Mouse (Mus musculus) lung, postnatal 10 days (tissue): ENCODE results near the gene Gm5767.

Experiments used
- DNase-seq: peaks from one replicate; pipeline ENCODE4 v3.0.0; 2021

Gene Gm5767

DNA sequence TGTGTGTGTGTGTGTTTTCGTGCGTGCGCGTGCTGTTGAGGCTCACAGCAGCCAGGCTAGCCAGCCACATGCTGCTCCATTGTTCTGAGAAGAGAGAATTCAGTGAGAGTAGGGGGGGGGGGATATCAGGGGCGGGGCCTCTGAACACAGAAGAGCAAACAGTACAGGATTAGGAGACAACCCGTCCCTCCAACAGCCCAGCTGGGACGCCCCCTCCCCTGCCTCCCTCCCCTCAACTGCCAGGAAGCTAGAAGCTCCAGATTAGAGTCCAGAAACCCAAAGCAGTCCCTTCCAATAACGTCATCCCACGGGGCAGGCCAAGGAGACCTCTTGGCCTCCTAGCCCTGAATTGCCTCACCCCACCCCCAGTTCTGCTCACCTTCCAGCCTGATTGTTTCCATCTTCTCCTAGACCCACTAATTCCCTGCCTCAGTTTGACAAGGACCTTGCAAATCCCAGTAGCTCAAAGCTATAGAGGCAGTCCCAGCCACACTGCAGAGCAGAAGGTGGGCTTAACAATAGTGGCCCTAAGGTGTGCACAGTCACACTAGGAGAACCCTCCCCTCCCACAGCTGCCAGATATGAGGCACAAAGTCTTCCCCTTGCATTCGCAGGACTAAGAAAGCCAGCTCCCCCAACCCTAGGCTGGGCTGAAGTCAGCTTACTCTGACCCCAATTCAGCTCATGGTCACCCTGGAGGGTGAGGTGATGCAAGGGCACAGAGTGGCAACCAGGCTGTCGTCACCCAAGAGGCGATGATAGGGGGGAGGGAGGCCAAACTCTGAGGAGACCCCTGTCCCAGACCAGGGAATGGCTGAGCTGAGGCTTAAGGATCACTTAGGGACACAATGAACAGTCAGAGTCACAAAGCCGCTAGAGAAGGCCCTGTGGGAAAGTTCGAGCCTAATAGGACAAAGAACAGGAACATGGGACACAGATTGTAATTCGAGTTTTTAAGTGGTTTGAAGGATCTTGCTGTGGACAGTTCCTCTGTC lies 10.2 kb upstream of the Gm5767 start:
- peak; percentile 46 for DNase-seq

DNA sequence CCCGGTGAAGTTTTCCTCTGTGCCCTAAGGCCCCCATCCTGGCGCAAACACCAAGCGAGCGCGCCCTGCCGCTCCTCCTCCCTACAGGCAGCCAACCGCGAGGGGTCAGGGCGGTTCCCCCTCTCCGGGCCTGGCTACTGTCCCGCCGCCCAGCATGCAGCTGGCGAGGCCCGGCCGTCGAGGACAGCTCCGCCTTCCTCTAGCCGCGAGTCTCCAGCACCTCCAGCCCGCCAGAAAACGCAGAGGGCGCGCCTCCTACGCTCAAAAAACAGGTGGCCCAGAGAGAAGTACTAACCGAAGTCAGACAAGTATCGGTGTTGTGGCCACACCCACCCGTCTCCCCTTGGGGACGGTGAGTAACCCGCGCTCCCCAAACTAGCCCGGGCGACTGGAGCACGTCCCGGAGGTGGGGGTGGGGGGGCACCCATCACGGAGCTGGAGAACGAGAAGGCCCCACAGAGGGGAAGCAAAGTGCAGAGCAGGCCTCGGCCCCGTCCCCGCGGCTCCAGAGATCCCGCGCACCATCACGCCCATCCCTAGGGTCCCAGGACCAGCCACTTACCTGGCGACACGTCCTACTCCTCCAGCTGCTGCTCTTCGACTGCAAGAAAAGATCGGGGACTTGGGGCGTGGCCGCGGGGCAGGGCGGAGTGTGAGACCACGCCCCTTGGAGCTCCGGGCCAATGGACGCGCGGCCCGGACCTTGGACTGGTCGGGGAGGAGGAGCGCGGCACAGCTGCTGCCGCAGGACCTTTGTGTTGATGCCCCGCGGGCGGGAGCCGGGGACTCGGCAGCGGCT lies 8.8 kb upstream of the Gm5767 start, which contains the start of gene Carhsp1:
Gene Carhsp1, minus strand, starts transcription at position 605 of the 799 bp plus-strand sequence.
- DNase-seq, result peak; percentile 96

DNA sequence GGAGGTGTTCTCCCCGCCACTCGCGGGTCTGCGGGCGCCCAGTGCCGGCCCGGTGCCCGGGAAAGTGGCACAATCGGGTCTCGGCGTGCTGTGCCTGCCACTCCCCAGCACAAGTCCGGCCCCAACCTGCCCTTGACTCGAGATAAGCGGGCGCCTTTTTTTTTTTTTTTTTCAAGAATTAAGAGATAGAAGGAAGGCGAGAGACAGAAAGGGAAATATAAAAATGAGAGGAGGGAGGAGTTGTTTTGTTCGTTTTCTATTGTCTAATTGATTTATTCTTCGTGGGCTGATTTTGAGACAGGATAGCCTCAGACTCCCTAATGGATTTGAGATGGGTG lies 8.3 kb upstream of the Gm5767 start:
- no peak for DNase-seq

DNA sequence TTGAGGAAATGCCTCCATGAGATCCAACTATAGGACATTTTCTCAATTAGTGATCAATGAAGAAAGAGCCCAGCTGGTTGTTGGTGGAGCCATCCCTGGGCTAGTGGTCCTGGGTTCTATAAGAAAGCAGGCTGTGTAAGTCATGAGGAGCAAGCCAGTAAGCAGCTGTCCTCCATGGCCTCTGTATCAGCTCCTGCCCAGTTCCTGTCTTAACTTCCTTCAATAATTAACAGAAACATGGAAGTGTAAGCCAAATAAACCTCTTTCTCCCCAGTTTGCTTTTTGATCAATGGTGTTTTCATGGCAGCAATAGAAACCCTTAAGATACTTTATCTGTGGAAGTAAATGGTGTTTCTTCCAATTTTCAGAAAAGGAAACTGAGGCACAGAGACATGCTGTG lies 7.8 kb upstream of the Gm5767 start:
- DNase-seq, result no peak

DNA sequence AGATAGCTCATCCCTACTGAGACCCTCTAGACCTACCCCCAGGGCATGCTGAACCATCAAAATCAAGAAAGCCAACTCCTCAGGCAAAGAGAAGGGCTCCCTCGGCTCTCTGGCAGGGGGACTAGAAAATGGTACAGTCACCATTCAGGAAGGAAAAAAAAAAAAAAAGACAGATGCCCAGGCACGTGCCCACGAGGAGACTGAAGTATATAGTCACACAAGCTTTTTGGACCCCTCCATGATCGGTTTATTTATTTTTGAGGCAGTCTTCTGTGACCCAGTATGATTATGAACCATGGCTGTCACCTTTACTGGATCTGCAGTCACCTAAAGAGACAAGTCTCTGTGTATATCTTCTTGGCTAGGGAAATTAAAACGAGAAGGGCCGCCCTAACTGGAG lies 7.2 kb upstream of the Gm5767 start:
- DNase-seq, result no peak

DNA sequence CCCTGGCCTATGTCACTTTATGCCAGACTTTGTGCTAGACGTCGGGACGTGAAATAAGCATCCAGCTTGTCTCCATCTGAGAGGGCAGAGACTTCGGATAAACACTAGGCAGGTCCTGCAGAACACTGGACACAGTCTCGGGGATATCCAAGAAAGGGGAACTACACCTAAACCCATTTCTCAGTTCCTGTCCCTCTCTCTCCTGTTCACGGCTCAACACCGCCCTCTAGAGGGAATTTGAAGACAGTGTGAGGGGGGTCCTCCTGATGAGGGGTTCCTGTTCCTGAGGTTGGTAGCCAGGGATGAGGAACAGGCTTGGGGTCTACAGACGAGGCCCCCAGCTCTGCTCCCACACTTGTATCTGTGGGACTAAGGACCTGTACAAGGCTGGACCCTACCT lies 6.4 kb upstream of the Gm5767 start:
- DNase-seq, result peak; percentile 79

DNA sequence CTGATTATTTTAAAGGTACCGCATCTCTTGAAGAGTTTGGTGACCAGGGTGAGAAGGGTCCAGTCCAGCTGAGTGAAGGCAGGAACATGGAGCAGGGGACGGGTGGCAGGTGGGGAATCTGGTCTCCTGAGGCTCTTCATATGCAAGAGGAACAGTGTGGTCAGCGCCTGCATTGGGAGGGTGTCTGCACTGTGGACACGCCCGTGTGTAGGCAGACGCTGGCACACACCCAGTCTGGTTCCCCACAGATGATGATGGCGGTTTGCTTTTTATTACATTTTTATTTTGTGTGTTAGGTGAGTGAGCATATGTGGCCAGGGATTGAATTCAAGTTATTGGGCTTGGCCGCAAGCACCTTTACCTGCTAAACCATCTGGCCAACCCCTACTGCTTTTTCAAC lies 5.0 kb upstream of the Gm5767 start:
- no peak for DNase-seq

DNA sequence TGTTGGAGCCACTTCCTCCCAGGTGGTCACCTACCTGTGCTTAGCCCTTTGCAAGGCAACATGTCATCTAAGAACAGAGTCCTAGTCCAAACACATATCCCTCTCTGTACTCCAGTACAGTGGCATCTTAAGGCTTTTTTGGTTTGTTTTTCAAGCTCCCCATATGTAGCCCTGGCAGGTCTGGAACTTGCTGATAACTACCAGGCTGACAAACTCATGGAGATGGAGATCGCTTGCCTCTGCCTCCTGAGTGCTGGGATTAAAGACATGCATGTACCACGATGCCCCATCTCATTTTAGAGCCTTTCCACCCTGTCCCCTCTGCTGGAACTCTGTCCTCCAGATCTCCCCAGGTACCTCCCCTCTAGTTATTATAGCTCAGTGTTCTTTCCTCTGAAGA lies 4.3 kb upstream of the Gm5767 start:
- no peak for DNase-seq

DNA sequence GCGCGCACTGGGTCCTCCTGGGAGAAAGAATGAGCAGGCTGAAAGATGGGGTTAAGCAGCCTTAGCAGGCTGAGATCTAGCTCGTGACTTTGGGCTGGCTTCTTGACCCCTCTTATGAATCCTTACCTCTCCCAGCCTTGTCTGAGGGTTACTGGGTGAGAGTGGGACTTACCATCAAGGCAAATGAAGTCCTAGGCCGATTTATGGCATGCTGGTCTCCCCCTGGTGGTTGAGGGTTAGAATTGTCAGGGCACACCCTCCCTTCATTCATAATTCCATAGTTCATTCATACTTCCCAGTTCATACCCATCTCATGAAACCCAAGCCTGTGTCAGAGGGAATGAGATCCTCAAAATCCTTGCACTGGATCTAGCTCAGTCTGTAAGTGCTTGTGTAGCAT lies 3.8 kb upstream of the Gm5767 start:
- peak; percentile 74 for DNase-seq

DNA sequence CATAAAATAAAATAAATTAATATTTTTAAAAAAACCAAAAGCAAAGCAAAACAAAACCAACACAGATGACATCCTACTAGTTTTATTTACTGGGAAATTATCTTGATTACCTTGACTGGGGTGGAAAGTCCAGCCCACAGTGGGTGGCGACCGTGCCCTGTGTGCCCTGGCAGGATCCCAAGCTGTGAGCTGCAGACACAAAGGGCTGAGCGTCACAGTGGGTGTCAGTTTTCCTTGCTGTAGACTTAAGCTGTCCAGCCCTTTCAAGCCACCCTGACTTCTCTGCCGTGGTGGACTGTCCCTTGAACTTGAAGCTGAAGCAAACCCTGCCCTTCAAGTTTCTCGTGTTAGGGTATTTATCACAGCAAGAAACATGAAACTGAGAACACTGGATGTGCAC lies 2.5 kb upstream of the Gm5767 start:
- peak; percentile 27 for DNase-seq

DNA sequence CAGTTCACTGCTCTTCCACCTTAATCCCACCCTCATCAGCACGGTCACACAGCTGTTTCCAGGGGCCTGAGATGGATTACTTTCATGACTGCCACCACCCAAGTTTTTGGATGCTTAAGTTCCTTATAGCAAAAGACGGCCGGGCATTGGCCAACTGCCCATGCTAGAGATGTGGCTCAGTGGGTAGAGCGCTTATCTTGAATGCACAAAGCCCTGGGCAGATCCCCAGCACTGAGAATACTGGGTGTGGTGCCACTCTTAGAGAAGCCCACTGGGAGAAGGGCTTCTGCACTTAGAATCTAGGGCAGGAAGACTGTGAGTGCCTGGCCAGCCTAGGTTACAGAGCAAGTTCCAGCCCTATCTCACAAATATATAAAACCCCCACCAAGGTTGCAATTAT lies 1.9 kb upstream of the Gm5767 start:
- no peak for DNase-seq

DNA sequence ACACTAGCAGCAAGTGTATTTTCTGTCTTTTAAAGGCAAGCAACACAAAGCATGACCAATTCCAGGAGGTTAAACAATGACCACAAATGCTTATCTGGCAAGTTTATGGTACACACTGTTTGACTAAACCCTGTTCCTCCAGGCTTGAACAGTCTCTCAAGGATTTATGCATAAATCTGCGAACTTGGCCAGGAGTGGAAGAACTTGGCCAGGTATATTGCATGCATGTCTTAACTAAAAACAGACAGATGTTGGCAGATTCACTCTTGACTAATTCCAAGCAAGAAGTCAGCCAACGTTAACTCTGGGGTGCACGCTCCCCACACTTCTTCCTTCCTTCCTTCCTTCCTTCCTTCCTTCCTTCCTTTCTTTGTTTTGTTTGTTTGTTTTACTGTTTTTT lies 790 bp upstream of the Gm5767 start:
- no peak for DNase-seq

DNA sequence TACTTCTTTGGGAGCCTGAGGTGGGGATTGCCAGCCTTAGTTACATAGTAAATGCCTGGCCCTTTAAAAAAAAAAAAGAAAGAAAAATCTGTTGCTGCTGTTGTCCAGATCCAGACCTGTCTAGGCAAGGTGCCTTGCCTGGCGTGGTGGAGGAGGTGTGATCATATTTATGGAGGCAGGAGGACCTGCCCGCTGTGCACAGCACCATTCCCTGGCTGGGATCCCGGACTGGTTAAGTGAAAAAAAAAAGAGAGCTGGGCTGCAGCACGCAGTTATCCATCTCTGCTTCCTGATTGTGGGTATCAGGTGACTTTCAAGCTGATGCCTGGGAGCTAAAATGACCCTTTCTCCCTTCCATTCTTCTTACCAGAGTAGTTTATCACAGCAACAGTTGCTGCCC lies 4.5 kb downstream of the Gm5767 start:
- no peak for DNase-seq

DNA sequence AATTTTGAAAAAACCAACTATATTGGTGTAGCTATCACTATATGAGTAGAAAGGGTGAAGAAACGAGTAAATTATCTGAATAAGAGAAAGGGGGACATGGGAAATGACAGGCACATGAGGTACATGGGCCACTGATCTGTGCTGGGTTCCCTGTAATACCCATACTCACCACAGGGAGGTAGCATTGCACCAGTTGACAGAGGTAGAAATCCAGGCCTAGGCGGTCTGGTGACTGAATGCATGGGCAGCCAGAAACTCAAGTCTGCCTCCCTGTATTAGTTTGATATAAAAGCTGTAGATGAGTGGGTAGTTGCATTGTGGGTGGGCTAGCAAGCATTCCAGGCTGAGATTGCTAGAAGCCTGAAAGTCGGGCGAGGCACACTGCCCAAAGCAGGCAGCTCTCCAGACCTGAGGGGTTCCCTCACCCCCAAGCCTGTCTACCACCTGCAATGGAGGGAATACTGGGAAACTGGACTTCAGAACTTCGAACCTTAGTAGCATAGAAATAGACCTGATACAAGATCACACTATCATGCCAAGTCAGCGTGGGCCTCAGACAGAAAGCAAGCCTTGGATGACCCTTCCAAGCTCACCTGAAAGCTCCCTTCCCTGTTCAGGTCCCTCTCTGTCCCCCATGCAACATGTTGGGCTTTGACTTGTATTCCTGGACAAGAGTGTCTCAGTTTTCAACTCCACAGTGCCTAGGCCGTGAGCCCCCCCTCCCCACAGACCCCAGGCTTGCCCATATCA lies 5.7 kb downstream of the Gm5767 start:
- DNase-seq, result peak; percentile 86

DNA sequence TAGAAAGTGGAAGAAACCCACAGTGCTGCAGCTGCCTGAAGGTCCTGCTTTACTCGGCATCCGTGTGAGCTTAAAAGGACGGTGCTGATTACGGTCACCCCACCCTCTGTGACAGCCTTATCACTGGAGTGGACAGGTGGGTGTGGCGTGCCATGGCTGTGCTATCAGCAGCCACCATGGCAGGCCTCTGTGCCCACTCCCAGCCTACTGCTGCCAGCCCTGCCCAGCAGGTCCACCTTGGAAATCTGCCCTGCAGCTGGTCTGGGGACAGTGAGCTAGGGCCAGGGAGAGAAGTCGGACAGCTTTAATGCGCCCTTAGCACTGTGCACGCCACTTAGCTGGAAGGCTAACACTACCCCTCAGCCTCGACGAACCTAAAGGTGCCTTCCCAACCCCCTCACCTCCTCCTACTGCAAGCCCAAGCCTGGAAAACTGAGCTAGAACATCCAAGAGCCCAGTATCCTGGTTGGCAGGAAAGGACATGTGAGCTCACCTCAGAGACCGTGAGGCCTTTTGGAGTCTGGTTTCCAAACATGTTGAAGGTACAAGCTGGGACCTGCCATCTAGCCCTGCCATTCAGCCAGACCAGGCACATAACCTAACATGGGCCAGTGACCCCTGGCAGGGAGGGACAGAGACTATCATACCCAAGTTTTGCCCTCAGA lies 6.4 kb downstream of the Gm5767 start:
- no peak for DNase-seq

DNA sequence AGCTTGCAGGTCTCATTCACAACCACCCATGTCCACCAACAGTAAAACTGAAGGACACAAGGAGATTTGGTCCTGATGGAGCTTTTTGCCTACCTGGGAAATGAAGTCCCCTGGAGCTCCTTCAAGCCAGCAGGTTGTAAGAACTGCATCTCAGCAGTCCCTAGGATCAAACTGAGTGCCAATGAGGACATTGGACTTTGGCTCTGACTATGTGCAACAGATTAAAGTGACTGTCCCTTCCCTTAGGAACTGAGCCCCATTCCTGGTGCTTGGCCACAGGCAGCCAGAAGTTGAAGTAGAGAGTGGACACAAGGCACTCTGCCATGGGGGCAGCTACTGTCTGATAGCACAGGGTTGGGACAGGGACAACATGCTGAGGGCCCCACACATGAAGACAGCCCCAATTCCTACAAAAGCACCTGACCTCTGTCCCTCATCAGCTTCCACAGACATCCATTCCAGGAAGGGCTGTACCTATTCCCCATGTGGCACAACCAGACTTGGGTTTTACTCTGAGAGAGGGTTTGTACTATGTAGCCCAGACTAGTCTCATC lies 7.1 kb downstream of the Gm5767 start:
- DNase-seq, result no peak

DNA sequence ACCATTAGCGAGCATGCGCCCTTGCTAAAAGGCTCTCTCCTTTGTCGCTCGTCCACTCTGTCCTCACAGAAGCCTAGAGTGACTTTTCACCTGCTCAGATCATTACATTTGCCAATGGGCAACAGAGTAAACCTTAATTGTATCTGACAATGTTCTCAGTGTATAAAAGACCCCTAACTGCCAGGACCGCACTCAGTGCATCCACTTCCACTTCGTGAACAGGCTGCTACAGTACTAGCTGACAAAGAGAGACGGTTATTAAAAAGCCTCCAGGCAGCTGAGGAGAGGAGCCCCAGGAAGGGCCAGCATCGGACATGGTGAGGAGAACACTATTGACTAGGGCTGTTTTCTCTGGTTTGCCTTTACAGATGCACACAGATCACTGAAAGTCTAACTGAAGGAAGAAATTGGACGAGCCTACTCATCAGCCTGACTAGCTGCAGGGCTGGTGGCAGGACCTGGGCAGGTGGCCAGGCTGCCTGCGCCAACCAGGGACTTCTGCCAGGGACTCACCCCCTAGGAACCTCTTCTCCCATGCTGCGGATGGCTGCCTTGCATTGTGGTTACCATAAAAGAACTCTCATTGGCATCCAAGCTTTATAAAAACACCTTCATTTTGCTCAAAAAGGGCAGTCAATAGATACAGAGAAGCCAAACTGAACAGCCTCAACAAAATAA lies 9.5 kb downstream of the Gm5767 start:
- no peak for DNase-seq

DNA sequence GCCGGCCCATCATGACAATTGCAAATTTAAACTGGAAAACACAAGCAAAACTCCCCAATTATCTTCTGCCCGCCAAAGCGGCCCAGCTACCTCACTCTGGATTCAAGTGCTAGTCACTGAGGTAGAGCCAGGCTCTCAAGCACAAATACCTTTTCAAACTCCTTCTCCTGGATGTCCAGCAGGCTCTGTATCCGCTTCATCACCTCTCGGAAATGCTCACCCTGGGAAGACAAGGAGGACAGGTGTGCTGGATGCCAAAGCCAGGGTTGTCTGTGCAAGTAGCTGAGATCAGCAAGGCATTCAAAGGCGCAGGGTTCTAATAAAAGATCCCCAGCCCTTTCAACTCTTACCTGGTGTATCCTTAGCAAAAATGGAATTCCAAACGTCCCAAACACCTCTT lies 10.6 kb downstream of the Gm5767 start:
- no peak for DNase-seq

DNA sequence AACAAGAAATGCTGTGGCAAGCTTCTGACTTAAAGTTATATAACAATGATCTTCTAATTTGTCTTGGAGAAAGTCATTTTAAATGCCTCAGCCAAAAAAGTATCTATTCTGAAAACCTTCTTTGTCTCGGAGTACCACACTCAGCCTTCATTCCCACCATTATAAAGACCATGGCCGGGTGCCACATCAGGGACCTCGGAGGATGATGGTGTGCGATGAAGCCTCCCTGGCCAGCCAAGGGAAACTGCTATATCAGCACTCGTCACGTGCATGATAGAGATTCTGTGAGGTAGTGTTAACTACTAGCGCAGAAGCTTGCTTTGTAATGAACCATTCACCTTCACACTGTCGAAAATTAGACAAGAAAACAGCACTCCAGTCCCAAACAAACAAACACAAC lies 19.0 kb downstream of the Gm5767 start:
- no peak for DNase-seq

DNA sequence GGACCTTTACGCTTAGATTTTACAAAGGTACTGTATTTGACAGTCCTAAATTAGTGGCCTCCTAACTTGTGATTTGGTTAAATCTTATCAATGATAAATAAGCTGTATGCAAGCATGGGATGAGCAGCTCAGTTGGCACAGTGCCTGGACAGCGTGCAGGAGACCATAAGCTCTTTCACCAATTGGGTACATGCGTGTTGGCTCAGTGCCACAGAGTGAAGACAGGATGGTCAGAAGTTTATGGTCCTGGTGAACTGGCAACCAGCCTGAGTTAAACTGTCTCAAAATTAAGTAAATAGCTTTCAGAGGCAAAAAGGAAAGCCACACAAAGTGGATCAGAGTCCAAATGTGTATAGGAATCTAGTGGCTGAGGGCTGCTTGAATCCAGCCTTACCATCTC lies 20.0 kb downstream of the Gm5767 start:
- DNase-seq, result no peak

DNA sequence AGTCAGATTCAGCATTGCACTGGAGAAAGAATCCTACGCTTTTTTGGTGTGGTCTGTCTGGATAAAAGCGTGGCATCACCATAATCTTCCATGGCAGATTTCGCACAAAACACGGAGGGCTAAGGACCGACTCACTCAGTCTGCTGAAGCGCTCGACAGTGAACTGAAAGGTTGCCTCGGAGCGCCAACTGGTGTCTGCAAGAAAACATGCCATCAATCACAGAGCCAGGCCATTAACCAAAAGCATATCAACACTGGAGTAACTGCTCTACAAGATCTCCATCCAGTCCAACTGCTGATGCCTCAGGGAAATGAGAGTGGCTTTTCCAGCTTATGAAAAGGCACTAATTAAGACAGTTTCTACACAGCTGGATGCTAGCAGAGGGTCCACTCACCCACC lies 31.4 kb downstream of the Gm5767 start:
- DNase-seq, result no peak

DNA sequence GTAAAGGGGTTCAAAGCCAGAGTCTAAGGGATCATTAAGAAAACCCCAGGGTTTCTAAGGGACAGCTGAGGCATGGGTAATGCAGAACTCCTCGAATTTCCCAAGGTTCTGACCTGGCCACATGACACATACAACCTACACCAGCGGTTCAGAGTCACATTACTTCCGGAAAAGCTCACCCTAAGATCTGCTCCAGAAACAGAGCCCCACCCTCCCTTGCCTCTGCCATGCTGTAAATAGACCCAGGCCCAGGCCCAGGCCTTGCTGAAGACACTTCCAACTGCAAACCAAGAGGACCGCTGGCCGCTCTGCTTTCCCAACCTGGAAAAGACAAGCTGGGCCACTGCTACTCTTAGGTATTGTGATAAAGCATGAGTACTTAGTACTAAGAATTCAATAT lies 34.3 kb downstream of the Gm5767 start:
- DNase-seq, result no peak
